Mouse (Mus musculus) thymus, adult 18-20 months (tissue): ENCODE measurements around the gene Sik1.

Source experiments
- DNase-seq, 2 experiments: peaks; one replicate each; pipeline ENCODE4 v3.0.0; 2022; ENCODE audit warnings: mixed read lengths in 2 of 2

Gene Sik1

DNA sequence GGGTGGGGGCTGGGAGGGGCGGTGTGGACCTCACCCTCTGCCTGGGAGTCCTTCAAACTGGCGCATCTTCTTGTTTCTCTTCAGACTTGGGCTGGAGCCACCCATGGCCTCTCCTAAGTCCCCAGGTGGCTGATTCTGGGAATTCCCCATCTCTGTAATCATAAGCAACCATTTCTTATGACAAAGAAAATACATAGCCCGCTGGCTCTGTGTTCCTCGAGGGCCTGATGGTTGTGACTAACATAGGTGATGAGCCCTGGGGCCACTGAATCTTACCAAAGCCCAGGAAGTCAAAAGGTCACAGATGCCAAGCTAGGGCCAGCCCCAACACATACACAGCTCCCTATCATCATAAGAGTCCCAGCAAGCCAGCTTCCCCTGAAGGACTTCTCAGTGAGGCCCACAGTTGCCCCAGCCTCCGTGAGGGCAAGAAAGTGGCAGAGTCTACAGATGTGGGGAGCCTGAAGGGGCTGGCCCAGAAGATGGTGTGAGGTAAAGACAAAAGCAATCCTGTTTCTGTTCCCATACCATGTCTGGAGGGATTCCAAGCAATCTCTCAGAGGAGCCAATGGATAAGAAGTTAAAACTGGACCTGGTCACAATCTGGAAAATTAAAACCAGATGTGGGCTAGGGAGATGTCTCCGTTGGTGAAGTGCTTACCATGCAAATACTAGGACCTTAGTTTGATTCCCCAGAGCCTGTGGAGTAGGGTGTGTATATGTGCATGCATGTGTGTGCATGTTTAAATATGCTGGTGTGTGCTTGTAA lies 24.3 kb downstream of the Sik1 start:
- DNase-seq = no peak

- no peak for DNase-seq
These were observed 25.0 kb downstream of the Sik1 start for GRCm38 (mm10) chr17:31830506-31831075.

DNA sequence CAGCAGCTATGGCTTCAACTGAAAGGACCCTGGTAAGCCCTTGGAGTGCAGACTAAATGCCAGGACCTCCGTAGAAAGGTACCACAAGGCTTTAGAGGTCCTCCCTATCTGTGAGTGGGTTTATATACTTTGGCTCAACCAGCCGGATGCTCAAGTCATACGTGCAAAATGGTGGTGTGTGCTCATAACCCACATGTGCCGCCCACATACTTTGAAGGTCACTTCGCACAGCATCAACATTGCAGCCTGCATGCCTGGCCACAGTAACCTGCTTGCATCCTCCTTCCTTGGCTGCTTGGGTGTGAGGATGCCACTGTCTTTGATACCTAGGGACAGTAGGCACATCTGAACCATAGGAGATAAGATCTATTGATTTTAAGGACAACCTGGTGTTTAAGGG lies 26.7 kb downstream of the Sik1 start:
- no peak for DNase-seq

DNA sequence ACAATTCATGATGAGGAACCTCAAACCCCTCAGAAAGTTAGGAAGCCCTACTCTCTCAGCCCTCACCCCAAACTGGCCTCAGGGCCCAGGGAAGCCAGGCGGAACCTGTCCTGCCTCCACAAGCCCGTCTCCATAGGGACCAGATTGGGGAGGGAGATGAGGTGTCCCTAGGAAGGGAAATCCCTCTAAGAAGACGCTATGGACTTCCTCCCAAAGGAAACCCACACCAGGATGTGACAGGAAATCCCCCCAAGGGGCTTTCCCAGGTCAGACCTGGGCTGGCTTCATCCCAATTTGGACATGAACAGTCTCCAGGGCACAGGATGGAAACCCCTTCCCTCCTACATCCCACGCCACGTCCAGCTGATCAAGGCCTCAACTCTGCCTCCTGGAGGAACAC lies 27.5 kb downstream of the Sik1 start:
- DNase-seq = no peak

- DNase-seq = no peak
These were observed 28.4 kb downstream of the Sik1 start for GRCm38 (mm10) chr17:31827206-31827605.

- DNase-seq = no peak
These were observed 28.9 kb downstream of the Sik1 start for GRCm38 (mm10) chr17:31826669-31827068.

DNA sequence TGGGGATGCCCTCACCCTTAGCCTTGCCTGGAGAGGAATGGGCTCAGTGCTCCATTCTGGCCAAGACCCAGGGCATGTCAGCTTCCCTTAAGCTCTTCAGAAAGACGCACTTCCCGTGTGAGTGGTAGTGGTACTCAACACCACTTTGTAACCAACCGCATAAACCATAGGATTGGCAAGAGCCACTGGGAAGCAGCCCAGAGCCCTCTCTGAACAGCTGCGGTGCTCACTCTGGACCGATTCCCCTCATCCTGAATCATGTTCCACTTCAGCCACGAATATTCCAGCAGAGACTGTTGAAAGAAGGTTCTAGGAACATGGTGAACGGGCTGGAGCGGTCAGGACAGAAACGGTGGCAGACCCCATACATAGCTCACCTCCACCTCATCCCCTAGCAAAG lies 29.9 kb downstream of the Sik1 start:
- no peak for DNase-seq

- DNase-seq = no peak
These were observed 30.8 kb downstream of the Sik1 start for GRCm38 (mm10) chr17:31824812-31825211.

- peak; percentile 38 to 71 for DNase-seq
These were observed 34.3 kb downstream of the Sik1 start for GRCm38 (mm10) chr17:31821136-31821933.

- DNase-seq = no peak
These were observed 35.3 kb downstream of the Sik1 start for GRCm38 (mm10) chr17:31820099-31820846.

DNA sequence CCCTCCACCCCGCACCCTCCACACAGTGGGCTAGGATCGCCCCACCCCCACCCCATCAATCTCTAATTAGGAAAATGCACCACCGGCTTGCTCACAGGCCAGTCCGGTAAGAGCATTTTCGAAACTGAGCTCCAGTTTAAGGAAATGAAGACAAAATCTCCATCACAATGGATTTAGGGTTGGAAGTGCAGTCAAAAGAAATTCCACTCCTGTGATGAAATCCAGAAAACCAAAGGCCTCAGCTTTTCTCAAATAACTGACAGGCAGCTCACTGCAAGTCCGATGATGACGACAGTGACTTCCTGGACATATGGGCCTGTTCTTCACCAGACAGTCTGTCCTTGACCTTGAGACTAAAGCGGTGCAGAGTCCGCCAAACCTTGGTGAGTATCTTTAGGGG lies 36.2 kb downstream of the Sik1 start:
- DNase-seq = no peak

DNA sequence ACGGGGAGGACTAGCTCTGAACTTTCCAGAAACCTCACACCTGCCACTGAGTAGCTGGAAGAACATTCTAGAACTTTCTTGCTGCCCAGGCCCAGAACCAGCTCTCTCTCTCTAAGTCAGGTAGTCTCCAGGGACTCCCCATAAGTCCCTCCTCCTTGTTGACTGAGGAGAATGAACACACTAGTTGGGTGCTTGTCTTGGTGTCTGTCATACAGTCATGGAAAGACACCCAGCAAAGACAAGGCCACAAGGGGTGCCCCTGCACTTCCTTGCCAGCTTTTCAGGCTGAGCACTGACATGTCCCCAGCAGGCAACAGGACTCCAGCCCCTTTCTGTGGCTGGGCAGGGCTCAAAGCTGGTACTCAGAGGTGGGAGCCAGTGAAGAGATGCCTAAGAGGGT lies 37.8 kb downstream of the Sik1 start:
- DNase-seq = no peak

DNA sequence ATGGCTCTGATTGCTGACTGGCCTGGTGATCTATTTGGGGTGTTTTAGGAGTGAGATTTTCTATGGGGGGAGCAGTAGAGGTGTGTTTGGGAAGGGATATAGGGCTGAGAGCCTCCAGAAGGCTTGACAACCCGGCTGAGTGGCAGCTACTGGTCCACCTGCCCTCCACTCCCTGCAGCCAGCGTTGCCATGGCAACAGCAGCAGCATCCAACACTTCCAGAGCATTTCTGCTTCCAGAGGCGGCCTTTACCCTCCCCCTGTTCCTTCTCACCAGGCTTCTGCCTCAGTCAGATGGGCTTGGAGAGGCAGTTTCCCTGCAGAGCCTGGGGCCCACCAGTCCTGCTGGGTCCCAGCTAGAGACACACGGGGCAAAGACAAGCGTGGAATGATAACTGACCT lies 38.4 kb downstream of the Sik1 start:
- DNase-seq = no peak

DNA sequence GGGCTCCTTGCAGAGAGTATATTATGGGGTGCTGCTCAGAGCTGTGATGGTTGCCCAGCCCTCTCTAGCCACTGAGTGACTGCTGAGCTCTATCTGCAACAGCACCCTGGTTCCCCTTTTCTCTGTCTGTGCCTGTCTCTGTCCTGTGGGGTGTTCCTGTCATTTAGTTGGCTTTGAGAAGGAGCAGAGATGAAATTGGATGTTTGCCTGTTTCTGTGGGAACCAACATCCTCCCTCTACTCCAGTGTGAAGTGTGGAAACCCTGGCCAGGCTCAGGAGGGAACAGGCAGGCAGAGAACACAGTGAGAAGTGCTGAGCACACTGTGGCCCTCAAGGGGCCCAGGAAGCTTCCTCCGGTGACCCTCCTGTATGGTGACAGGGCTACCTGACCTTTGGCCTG lies 40.8 kb downstream of the Sik1 start:
- DNase-seq = no peak

GRCm38 (mm10) chr17:31813938-31814622 lies 41.5 kb downstream of the Sik1 start:
- DNase-seq = no peak

GRCm38 (mm10) chr17:31811333-31811732 lies 44.3 kb downstream of the Sik1 start:
- DNase-seq = no peak

GRCm38 (mm10) chr17:31809894-31810293 lies 45.7 kb downstream of the Sik1 start:
- DNase-seq = no peak

DNA sequence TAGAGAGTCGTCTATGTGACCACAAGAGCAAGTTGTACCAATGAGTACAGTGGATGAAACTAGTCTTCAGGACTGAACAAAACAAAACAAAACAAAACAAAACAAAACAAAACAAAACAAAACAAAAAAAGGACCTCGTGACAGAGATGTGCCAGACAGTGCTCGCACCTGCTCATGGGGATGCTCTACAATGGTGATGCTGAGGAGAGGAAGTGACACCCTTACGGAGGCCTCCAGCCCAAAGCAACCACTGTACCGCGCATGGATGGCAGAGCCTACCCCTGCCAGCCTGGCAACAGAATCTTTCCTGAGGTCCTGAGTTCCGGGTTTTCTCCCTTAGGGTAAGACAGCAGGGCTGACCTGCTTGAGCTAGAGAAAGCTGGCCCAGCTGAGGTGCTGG lies 46.5 kb downstream of the Sik1 start:
- no peak for DNase-seq

DNA sequence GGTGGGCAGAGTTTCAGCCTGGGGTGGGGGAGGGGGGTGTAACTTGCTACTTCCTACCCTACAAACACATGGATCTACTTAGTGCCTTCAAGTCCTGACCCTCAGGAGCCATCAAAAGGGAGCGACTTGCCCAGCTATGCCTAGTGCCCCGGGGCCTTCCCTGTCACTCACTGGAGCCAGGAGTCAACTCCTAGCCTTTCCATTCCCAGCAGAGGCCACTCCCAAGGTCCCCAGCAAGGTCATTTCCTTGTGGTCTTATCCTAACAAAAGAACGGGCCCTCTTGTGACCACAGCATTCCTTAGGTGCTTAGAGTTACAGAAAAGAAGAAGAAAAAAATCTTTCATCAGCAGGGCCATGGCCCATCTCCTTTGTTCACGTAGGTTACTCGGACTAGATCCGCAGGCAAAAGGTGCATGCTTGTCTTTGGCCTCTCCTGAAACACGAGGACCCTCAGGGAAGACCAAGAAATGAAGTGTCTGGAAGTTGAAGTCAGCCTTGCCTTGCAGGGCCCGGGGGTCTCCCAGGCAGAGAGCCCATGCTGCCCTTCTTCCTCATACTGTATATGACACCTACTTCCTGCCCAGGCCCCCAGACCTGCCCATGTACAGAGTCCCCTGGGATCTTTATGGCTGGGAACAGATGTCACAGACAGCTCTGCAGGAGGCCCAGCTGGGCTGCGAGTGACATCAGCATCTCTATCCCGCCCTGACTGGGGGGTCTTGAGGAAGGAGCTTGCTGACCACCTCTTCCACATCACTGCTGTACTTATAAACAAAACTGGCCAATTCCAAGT lies 47.3 kb downstream of the Sik1 start:
- no peak for DNase-seq

- DNase-seq = no peak
These were observed 49.1 kb downstream of the Sik1 start for GRCm38 (mm10) chr17:31806496-31806895.

DNA sequence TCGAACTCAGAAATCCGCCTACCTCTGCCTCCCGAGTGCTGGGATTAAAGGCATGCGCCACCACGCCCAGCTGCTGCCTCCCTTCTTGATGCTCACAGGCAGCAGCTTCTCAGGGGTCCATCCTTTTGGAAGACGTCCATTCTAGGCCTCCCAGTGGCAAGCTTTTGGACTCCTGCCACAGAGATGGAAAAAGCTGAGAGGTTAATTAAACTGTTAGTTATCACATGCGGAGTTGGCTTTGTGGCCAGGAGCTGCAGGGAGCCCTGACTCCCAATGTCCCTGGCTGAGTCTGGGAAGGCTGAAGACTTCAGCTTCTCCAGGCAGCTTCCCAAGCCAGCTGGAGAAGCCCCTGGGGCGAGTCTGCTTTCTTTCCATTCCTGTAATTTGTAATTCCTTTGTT lies 49.6 kb downstream of the Sik1 start:
- DNase-seq = no peak

DNA sequence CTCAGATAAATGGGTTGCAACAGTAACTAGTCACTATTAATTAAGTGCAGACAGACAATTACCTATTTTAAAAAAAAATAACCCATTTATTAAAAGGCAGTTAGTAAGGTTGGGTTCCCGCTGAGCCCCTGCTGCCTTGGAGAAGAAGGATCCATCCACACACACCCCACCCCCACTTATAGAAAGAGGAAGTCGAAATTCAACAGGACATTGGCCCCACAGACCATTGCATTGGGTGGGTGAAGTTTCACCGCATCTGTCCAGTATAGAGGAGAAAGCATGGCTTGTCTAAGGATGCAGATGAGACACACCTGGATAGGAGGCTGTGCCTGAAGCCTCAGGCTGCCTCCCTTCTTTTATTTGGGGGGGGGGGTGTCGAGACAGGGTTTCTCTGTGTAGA lies 50.0 kb downstream of the Sik1 start:
- no peak for DNase-seq
